Mouse (Mus musculus) left cerebral cortex, adult 9 months (tissue): Measurements from ENCODE around the gene Lrrc8a.

Source experiments
- DNase-seq, 2 experiments: peaks; one replicate each; pipeline ENCODE4 v3.0.0; 2022; ENCODE audit warnings: low spot score in 2 of 2

The Lrrc8a gene

GRCm38 (mm10) chr2:30237199-30237880, at the start of gene Lrrc8a:
Lrrc8a (plus strand) TSS chr2:30237715.
- peak; percentile 94 to 99 for DNase-seq

GRCm38 (mm10) chr2:30191790-30192580, 45.5 kb upstream of the Lrrc8a start:
- no peak for DNase-seq

- DNase-seq, result no peak
These were observed 42.9 kb upstream of the Lrrc8a start for GRCm38 (mm10) chr2:30194656-30195055.

DNA sequence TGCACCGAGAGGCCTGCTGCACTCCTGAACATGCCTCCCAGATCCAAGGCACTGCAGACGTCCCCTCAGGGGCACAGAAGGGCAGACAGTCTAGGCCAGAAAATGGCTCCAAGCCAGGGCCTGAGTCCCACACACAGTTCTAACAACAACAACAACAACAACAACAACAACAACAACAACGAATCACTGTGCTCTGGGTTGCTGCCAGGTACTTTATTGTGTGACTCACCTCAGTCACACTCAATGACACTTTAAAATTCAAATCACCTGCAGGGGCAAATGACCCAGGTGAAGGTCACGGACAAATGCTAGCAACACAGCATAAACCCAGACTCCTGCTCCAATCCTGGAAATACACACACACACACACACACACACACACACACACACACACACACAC, 39.5 kb upstream of the Lrrc8a start:
- DNase-seq, result no peak

DNA sequence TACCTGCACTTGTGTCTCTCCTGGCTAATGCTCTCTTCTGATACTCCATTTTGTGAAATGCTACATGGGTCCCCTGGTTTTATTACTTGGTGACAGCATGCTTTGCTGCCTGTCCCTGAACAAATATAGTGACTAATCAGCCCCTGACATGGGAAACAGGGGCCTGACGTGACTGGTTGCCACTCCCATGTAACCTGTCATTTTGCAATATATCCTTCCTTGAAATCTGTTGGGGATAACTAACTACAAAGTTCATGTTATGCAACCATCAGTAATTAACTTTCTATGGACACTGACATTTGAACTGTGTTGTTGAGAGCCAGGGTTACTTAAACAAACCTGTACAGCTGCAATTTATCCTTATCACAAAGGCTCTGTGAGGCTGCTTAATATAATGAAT, 37.5 kb upstream of the Lrrc8a start:
- DNase-seq, result no peak

DNA sequence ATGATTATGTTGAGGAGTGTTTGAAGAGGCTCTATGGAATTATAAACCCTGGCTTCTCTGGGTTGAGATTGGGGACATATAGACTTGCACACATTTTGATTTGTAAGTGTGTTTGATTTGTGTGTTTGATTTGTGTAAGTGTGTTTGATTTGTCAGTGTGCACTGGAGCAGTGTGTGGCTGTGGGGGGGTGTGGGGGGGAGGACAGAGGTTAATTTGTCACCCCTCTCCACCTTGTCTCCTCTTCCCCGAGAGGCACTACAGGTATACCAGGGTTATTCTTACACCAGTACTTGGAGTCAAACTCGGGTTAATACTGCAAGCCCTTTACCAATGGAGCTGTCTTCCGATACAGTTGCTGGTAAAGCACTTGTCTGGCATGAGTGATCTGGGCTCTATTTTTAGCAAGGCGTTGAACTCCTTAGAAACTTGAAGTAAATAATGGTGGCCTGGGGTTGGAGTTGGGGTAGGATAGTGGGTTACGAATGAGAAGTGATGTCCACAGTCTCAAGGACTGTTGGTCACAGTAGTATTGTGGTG, 37.1 kb upstream of the Lrrc8a start:
- DNase-seq, result no peak

GRCm38 (mm10) chr2:30203439-30203838, 34.1 kb upstream of the Lrrc8a start:
- DNase-seq, result no peak

DNA sequence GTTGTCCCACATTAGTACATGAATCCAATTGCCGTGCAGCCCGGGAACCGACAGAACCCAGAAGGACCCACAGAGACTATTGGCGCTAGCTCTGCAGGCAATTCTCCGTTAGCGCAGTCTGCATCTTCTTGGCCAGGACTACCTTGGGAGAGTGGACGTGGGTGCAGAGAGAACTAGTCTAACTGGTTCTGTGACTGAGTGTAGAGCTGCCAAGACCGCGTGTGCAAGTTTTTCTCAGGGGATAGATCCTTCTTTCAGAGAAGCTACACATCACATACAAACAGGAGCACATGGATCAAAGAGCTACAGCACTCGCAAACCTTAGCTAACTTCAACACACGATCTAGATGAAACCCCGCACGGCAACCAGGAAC, 32.3 kb upstream of the Lrrc8a start:
- no peak for DNase-seq

DNA sequence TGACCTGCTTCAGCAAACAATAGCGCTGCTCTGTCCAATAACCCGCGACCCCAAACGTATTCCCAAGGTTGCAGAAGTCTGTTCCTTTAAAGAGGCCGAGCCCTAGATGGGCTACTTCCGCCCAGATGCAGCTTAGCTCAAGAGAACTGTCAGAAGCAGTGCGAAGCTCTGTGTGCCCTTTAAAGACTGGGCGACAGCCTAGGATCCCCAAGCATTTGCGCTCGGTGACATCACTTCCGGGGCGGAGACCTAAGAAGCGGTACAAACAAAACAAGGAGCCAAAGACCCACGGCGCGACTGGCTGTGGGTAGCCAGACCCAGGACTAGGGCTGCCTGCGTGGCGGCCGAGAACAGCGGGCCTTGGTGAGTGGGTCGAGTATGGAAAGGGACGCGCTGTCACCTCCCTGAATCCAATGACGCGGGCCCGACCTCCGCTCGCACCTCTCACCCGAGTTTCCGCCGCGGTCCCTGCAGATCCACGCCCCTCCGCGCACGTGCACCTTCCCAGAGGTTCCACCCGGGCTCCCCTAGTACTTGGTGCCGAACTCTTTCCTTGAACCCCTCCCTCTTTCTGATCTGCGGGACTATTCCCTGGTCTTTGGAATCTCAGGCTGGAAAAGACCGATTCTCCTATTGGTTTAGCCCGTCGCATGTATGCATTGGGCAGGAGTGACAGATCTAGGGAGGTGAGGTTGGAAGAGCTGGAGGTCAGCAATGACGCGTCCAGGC, 31.7 kb upstream of the Lrrc8a start, which contains the start of gene Kyat1:
TSS of gene Kyat1 (minus strand) at position 219 of the 729 bp plus-strand sequence.
- peak; percentile 80 to 94 for DNase-seq

GRCm38 (mm10) chr2:30207401-30207800, 30.1 kb upstream of the Lrrc8a start:
- no peak for DNase-seq

DNA sequence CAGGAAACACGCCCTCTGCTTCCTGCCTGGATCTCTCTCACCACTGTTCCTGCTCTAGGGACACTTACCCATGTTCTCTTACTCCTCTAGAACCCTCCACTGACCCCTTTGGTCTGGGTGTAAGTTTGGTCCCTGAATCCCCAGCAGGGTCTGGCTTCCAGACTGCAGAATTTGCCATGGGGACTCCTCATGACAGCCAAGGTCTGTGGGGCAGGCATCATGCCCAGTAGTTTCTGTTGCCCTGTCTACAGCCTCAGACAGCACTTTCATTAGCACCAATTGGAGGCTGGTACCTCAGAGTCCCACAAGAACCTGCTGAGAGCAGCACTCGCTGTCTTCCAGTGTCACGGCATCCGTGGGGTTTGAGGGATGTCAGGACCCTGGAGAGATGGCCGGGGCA, 29.6 kb upstream of the Lrrc8a start:
- DNase-seq, result no peak

DNA sequence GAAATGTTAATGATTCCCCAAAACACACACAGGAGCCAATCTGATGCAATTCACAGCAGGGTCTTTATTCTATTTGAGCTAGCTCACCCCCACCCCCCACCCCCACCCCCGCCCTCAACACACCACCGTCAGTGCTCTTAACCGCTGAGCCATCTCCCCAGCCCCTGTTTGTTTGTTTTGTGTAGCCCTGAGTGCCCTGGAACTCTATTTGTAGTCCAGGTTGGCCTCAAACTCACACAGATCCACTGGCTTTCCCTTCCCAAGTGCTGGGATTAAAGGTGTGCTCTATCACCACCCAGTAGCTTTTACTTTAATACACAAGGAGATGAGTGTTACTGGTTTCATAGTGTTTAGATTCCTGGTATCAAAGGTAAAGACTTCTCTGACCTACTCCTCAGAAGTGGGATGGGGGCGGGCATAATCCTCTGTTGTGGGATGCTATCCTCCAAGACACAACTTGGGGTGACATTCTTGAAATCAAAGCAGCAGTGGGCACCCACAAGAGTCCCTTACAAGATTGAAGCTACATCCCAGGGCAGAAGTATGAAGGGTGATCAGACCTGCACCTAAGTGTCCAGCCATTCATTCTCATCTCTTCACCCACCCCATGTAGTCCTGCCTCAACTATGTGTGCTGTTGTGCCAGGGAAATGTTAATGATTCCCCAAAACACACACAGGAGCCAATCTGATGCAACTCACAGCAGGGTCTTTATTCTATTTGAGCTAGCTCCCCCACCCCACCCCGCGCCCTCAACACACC, 25.9 kb upstream of the Lrrc8a start:
- DNase-seq, result no peak

GRCm38 (mm10) chr2:30212169-30212545, 25.4 kb upstream of the Lrrc8a start:
- no peak for DNase-seq

DNA sequence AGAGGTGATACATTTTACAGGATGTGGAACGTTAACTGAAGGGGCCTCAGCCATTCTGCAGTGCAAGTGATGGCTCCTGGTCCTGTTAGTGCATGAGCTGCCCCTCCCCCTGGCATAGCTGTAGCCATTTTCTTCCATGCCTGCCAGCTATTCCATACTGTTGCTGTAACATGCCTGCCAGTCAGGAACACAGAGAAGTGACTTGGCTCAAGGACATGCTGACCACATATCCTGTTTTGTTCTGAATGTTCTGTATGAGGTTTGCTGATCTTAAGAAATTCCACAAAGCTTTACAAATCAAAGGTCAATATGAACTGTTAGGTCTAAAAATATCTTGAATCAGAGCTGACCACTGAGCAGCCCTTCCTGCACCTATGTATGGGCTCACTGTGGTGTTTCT, 24.6 kb upstream of the Lrrc8a start:
- DNase-seq, result no peak

GRCm38 (mm10) chr2:30214745-30215144, 22.8 kb upstream of the Lrrc8a start:
- no peak for DNase-seq

- no peak for DNase-seq
These were observed 22.0 kb upstream of the Lrrc8a start for GRCm38 (mm10) chr2:30215493-30215892.

DNA sequence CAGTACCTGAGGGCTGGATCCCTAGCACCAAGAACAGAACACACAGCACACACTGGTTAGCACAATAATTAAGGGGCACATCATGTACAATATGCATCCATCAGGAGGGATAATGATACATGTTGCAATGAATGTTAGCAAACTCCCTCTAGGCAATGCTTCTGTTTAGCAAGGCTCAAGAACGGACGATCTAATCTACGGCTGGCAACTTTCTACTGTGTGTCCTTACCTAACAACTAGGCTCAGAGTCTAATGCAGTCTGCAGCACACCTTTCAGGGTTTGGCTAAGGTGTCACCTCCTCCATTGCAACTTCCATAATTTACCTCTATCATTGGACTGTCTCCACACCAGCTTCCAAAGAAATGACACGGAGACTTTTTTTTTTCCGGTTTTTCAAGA, 21.2 kb upstream of the Lrrc8a start:
- DNase-seq, result no peak

DNA sequence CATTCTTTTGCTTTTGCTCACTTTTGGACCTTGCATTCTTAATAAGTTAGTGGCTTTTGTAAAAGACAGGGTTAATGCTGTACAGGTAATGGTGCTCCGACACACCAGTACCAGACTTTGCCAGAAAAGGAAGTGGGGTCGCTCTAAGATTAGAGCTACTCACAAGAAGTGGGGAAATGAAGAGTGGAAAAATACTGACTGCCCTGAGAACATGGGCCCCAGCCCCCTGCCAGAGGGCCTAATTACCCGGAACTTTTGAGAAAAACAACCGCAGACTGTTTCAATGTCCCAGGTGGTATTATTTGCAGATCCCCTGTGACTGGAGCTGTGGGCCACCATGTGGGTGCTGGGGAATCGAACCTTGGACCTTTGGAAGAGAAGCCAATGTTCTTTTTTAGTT, 1.9 kb upstream of the Lrrc8a start:
- DNase-seq, result no peak

DNA sequence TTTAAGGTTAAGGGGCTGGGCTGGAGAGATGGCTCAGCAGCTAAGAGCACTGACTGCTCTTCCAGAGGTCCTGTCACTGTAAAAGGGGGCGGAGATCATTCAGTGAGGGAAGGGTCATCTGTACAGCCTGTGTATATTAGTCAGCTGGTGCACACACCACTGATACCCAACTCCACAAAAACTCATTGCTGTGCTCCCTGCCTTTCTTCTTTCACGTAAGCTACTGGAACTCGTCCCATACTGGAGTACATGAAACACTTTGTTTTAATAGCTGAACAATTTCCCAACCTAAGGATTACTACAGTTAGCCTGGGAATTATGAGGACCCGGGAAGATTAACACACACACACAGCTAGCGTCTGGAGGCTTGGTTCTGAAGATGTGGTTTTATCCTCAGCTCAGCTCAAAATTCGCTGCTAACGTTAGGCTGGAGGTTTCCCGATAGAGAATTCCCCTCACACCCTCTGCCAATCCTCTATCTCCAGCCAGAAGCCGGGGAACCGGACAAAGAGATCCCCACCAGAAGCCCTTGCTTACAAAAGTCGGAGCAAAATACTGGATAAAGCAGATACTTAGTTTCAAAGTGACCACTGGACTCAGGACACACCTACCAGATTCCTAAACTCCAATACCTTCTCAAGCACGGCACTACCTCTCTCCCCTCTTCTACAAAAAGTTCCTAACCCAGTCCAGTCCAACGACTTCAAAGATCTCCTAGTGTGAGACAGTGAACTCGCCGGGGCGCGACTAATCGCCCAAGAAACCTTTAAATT, 903 bp upstream of the Lrrc8a start:
- no peak for DNase-seq

DNA sequence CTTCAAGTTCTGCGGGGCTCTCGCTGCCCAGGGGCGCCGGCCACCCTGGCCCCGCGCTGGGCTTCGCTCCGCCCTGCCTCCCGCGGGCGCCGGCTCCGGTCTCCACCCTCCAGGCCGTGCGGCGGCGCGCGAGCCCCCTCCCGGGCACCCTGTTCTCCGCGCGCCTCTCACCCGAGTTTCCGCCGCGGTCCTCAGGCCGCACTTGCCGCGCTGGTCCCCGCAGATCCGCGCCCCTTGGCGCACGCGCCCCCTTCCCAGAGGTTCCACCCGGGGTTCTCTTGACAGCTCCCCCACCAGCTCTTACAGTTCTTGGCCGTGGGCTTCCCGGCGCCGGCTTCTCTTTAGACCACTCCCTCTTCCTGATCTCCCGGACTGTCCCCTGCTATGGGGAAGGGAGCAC, 366 bp downstream of the Lrrc8a start:
- peak in 1 of 2 experiments; percentile 57 for DNase-seq

DNA sequence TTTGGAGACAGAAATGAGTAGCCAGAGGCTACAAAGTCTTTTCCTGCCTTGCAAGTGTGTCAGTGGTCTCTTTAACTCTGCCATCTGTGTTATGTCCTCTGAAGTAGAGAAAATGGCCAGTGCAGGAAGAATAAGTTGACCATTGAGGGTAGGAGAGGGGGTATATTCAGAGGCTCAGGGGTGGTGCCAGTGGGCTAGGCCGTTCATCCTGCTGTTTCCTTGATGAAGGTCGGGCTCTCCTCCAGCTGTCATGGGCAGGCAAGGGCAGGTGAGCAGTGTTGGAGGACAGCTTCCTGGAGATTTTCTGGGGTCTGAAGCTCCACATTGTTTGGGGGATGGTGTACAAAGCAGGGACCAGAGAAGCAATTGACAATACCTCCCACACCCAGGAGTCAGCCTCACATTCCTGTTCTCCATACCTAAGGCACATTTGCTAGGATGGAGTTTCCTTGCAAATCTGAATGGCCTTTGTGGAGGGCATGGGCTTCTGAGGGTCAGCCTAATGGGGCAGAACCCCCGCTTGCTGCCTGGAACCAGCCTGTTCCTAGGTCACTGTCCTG, 1.5 kb downstream of the Lrrc8a start:
- DNase-seq, result no peak
